Mouse (Mus musculus) bone marrow, adult 2 months (tissue): ENCODE results near the gene Myh7b. TPM values are rescaled to one million over a fixed set of nuclear protein-coding genes. Genes with fewer than 3 reads are reported as not detected.

Experiments used
- H3K27ac ChIP-seq: fragments of 200-500 bp; 2 replicates; pipeline ENCODE4 v1.5.1; 2012; ENCODE audit warnings: low read depth, mild to moderate bottlenecking, control low read depth, inconsistent platforms, low read length; ENCODE audit not compliant: control insufficient read depth, poor library complexity, insufficient read depth
- H3K4me1 ChIP-seq: fragments of 200-500 bp; 2 replicates; pipeline ENCODE4 v1.6.1; 2011; ENCODE audit warnings: low read length; ENCODE audit not compliant: control insufficient read depth, insufficient read depth
- H3K4me3 ChIP-seq: fragments of 200-500 bp; replicated peaks from 2 replicates; pipeline ENCODE3; 2011; ENCODE audit warnings: mild to moderate bottlenecking, low read depth, low read length, control low read depth; ENCODE audit not compliant: control insufficient read depth
- CTCF ChIP-seq: fragments of 200-500 bp; IDR thresholded peaks from 2 replicates; pipeline ENCODE4 v1.5.1; 2011; ENCODE audit warnings: low read length, control low read depth; ENCODE audit not compliant: control insufficient read depth, insufficient read depth
- POLR2A ChIP-seq: fragments of 200-500 bp; IDR thresholded peaks from 2 replicates; pipeline ENCODE4 v1.6.1; 2011; ENCODE audit warnings: low read depth, mild to moderate bottlenecking, control low read depth, low read length, borderline replicate concordance; ENCODE audit not compliant: control insufficient read depth
- WGBS: fragments of 180-500 bp; shearing (Covaris S2); methylation state at CpG from one replicate; pipeline ENCODE4 v1.1.7; 2018; 5-methylcytosine and 5-hydroxymethylcytosine counted together
- polyA plus RNA-seq: library from polyadenylated mRNA; stranded (reverse); fragments of >200 nt; gene quantifications from 2 replicates; pipeline ENCODE4 v1.2.4, GENCODE M21; 2011; ENCODE audit warnings: low replicate concordance; ENCODE audit not compliant: missing spikeins, insufficient read depth, insufficient read length

Myh7b gene
- polyA plus RNA-seq: not detected in 2 replicates

- Histone ChIP-seq H3K27ac (no peak within 1 kb of the TSS), H3K4me1 (no peaks in the 10 kb centered on the region; the same call in 1 of the 2 replicates), H3K4me3 (no peak within 1 kb of the TSS)
- WGBS: 61% methylated on average over 4 of the region's 4 CpGs
- TF ChIP-seq CTCF (no peak), POLR2A (no peak)
These were observed at the start of gene Myh7b for GRCm38 (mm10) chr2:155610978-155611377. Myh7b (plus strand) TSS chr2:155611212.

GRCm38 (mm10) chr2:155562209-155562608 lies 48.8 kb upstream of the Myh7b start:
- Histone ChIP-seq H3K4me1 (no peaks in the 10 kb centered on the region), H3K4me3 (no peak overlapping the region), H3K27ac (no peak overlapping the region)
- TF ChIP-seq POLR2A (no peak), CTCF (no peak)
- 48% methylated on average over 1 of the region's 1 CpGs for whole genome bisulfite sequencing

GRCm38 (mm10) chr2:155562934-155563333 lies 48.1 kb upstream of the Myh7b start:
- Histone ChIP-seq H3K4me1 (no peaks in the 10 kb centered on the region), H3K27ac (no peak overlapping the region), H3K4me3 (no peak overlapping the region)
- no peak for TF ChIP-seq CTCF
- no peak for TF ChIP-seq POLR2A
- 73% methylated on average over 4 of the region's 4 CpGs for WGBS

- Histone ChIP-seq H3K27ac (no peak overlapping the region), H3K4me1 (no peaks in the 10 kb centered on the region), H3K4me3 (no peak overlapping the region)
- no peak for TF ChIP-seq POLR2A
- TF ChIP-seq CTCF: no peak
- 43% methylated on average over 5 of the region's 5 CpGs for WGBS
These were observed 43.3 kb upstream of the Myh7b start for GRCm38 (mm10) chr2:155567751-155568150.

- Histone ChIP-seq H3K27ac (no peak overlapping the region), H3K4me1 (no peaks in the 10 kb centered on the region), H3K4me3 (no peak overlapping the region)
- 70% methylated on average over 3 of the region's 3 CpGs for WGBS
- TF ChIP-seq CTCF: no peak
- TF ChIP-seq POLR2A: no peak
These were observed 41.7 kb upstream of the Myh7b start for GRCm38 (mm10) chr2:155569223-155569807.

GRCm38 (mm10) chr2:155573001-155573400 lies 38.0 kb upstream of the Myh7b start:
- Histone ChIP-seq H3K4me1 (no peaks in the 10 kb centered on the region), H3K4me3 (no peak overlapping the region), H3K27ac (no peak overlapping the region)
- TF ChIP-seq POLR2A (no peak), CTCF (no peak)
- 88% methylated on average over 9 of the region's 9 CpGs for WGBS

GRCm38 (mm10) chr2:155573996-155574395 lies 37.0 kb upstream of the Myh7b start:
- no peak overlapping the region for H3K4me3 ChIP-seq
- H3K27ac ChIP-seq: no peak overlapping the region
- TF ChIP-seq CTCF (no peak), POLR2A (no peak)
- H3K4me1 ChIP-seq: no peaks in the 10 kb centered on the region
- WGBS: 91% methylated on average over 7 of the region's 7 CpGs

- 88% methylated on average over 4 of the region's 4 CpGs for WGBS
- Histone ChIP-seq H3K27ac (no peak overlapping the region), H3K4me3 (no peak overlapping the region), H3K4me1 (no peaks in the 10 kb centered on the region)
- TF ChIP-seq CTCF (no peak), POLR2A (no peak)
These were observed 36.3 kb upstream of the Myh7b start for GRCm38 (mm10) chr2:155574700-155575099.

GRCm38 (mm10) chr2:155576656-155577055 lies 34.4 kb upstream of the Myh7b start:
- H3K27ac ChIP-seq: no peak overlapping the region
- TF ChIP-seq POLR2A (no peak), CTCF (no peak)
- no peaks in the 10 kb centered on the region for H3K4me1 ChIP-seq
- WGBS: 91% methylated on average over 9 of the region's 9 CpGs
- H3K4me3 ChIP-seq: no peak overlapping the region

- H3K27ac ChIP-seq: no peak overlapping the region
- TF ChIP-seq POLR2A (no peak), CTCF (no peak)
- no peak overlapping the region for H3K4me3 ChIP-seq
- WGBS: 92% methylated on average over 3 of the region's 3 CpGs
- no peaks in the 10 kb centered on the region for H3K4me1 ChIP-seq
These were observed 30.7 kb upstream of the Myh7b start for GRCm38 (mm10) chr2:155580331-155580730.
